Mouse (Mus musculus): ENCODE data around the gene Ifngr1.

The Ifngr1 gene

DNA sequence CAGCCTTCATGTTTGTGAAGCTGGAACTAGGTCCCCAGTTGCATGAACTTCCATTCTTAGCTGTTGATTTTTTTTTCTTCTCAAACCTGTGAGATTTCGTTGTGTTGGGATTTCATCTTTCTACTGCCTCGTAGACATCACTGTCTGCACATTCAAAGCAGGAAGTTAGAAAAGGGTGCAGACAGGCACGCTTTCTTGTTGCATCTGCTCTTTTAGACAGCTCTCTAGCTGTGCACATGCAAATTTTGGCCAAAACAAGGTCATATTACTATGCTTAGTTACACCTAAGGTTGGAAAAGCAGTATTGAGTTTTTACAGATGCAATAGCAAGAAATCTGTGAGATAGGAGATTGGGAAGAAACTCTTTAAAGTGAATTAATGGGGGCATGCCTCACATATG, 4.5 kb upstream of the Ifngr1 start:
- DNase-seq (ENCODE audit: low read depth), result no peak

DNA sequence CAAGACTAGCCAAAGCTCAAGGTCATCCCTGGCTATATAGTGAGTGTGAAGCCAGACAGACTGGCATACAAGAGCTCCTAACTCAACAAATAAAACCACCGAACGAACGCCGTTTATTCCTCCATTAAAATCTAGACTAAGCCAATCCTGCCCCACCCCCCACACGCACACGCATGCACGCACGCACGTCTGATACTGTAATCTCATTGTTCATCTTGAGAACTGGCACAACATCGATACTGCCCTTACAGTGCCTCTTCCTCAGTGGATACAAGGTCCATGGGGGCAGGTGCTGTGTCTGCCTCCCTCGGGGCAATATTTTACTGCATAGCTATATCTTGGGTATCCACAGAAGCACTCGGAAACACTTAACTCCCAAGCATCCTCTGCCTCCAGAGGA, 2.1 kb upstream of the Ifngr1 start:
- no peak for DNase-seq (ENCODE audit: low read depth)

DNA sequence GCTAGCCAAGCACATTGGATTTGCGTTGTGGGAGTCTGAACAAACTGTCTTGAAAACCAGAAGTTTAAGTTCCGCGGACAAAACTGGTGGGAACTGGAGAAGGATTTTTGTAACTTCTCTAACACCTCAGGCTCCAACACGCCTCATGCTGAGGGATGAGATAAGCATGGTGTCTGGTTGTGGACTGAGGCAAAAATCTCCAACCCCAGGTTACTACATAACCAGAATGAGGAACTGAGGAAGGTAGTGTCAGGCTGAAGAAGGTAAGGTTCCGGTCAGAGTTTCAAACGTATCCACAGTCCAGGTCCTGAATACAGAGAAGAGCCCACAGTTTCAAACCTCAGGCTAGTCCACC, 486 bp upstream of the Ifngr1 start:
- no peak for DNase-seq (ENCODE audit: low read depth)

DNA sequence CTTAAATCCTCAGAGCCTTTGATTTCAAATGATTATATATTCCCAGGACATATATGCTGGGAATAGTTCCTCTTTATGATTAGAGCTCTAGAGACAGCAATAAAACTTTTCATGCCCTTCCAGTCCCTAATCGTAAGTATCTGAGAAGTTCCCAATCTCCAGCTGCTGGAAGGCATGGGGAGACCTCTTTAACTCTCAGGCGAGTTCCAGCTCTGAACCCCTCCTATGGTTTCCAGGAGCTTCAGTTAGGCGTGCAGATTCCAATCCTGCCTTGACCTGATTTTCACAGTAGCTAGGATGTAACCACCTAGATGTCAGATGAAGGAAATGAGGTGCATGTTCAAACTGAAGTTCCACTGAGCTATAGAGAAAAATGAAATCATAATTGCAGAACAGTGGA, 807 bp downstream of the Ifngr1 start:
- DNase-seq (ENCODE audit: low read depth), result no peak

DNA sequence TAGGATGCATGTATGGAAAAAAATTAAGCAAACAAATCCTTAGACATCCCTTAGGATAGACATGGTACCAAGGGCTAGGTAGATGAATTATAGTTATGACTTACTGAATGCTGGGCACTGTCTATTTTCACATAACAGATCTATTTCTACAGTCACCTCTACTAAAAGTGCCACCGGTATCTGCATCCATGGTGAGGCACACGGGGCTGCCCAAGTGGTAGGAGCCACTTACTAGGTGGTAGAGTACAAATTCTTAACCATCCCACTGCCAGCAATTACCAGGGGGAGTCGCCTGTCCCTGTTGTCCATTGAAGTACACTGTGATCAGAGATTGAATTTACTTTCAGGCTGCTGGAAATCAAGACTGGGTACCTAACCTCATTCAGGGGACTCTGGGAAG, 1.5 kb downstream of the Ifngr1 start:
- no peak for DNase-seq (ENCODE audit: low read depth)

DNA sequence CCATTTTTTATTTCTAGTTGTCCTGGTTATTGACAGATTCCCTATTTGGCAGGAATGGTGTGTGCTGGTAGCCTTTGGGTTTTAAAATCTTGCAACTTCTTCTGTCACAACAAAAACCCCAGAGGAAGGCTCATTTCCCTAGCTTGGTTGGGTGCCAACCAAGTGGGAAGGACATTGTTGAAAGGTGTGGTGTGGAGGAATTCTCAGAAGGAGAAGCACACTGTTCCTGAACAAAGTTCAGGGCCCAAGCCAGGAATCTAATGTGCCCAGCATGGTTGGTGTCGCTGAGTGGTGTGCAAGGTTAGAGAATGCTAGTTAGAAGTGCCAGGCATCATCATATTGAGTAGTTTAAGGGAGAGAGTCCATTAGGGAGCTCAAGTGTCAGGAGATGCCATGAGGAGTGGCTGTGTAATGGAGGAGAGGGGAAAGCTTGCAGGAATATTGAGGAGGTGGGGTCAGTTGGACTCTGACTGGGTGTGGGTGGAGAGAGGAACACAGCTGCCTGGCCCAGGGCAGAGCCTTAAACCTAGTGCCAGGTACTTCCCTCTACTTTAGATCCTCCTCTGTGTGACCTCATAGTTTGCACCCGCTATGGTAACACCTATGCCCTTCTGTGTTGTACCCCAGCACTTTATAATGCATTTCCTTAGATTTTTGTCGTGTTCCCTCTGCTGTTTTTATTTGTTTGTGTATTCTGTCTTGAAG, 2.6 kb downstream of the Ifngr1 start:
- DNase-seq (ENCODE audit: low read depth), result peak; percentile 29

DNA sequence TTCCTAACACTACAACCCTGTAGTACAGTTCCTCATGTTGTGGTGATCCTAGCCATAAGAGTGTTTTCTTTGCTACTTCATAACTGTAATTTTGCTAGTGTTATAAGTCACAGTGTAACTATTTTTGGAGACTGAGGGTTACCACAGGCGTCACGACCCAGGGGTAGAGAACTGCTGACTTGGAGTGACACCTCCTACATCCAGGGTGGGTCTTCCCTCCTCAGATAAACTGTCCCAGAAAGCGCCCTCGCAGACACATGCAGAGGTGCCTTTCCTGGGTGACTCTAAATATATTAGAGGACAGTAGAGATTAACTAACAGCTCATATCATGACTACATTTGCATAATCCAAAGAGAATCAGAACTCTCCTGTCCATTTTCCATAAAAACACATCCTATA, 5.1 kb downstream of the Ifngr1 start:
- no peak for DNase-seq (ENCODE audit: low read depth)

DNA sequence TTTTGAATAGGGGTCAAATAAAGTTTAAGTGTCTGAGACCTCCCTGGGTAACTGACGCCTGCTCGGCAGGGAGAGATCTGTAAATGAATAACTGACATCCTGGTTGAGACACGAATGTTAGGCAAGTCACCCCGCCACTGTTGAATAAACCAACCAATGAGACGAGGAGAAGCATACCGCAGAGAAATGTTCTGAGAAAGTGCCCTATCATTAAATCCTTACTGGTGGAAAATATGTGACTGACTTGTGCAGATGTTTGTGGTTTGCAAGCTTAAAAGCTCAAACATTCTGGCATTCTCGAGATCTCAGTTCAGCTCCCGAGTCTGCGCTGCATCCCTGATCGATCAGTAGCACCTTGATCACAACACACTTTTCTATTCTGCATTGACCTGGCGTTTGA, 6.3 kb downstream of the Ifngr1 start:
- DNase-seq (ENCODE audit: low read depth), result peak; percentile 64

DNA sequence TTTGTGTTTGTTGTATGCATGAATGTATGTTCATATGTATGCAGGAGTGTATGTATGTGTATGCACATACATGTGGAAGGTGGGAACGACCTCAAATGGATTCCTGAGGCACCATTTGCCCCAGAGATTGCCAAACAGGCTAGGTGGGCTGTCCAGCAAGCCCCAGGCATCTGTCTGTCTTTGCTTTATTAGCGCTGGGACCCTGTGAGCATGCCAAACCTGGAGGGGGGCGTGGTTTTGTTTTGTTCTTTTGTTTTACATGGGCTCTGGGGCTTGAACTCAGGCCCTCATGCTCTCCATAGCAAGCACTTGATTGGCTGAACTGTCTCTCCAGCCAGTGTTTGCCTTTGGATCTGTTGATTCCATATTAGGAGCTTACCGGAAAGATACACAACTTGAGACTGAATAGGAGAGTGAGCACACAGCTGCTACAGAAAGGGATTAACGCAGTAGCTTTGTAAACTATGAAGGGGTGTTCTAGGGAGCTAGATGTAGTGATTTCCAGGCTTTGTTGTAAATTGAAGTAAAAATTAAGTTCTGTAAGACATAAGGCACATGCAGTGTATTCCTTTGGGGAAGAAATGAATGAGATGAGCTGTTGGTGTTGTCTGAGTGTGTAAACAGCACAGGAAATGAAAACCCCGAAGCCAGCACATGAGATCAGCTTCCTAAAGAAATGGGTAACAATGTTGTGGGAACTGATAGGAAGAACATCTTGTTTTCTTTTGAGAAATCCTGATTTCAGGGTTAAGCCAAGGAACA, 7.8 kb downstream of the Ifngr1 start:
- DNase-seq (ENCODE audit: low read depth), result no peak

DNA sequence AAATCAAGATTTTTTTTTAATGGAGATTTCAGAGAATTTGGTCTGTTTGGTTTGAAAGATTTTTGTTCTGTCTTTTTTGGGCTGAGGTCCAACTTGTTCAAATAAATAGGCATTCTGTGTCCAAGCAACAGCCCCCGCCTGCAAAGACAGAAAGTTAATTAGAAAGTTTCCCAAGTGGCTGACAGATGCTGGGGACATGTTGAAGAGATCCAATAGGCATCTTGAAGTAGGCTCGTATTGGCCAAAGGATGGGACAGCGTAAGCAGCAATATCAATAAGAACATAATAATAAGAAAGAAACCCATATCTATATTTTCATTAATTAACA, 8.3 kb downstream of the Ifngr1 start:
- DNase-seq (ENCODE audit: low read depth), result no peak

DNA sequence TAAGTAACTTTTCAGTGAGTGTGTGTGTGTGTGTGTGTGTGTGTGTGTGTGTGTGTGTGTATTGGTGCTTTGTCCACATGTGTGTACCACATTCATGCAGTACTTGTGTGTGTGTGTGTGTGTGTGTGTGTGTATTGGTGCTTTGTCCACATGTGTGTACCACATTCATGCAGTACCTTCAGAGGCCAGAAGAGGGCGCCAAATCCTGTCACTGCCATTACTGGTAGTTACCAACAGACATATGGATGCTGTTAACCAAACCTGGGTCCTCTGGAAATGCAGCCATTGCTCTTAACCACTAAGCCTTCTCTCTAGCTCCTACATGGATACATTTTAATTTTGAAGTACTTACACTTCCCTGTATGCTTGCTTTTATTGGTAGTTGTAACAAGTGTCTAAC, 9.8 kb downstream of the Ifngr1 start:
- DNase-seq (ENCODE audit: low read depth), result peak; percentile 47

DNA sequence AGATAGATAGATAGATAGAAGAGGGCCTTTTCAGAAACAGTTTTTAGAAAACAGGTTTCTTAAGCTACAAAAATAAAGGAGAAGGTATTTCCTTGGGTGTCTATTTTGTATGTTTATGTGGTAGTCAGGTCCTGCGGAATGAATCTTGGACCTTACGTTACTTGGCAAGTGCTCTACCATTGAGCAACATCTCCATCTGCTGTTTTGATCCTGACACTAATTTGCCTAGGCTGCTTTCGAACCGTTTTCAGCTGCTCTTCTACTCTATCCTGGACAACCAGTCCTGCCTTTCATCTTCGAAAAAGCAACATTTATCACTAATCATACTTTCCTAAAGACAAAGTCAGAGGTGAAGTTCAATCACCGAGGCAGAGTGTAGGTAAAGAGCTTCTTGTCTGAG, 11.5 kb downstream of the Ifngr1 start:
- DNase-seq (ENCODE audit: low read depth), result no peak

DNA sequence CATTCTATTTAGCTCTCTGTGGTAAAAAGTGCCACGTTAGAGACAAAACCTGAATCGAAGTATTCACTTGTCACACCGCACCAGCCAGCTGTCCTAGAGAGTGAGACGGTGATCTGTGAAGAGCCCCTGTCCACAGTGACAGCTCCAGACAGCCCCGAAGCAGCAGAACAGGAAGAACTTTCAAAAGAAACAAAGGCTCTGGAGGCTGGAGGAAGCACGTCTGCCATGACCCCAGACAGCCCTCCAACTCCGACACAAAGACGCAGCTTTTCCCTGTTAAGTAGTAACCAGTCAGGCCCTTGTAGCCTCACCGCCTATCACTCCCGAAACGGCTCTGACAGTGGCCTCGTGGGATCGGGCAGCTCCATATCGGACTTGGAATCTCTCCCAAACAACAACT, 17.4 kb downstream of the Ifngr1 start:
- no peak for DNase-seq (ENCODE audit: low read depth)

DNA sequence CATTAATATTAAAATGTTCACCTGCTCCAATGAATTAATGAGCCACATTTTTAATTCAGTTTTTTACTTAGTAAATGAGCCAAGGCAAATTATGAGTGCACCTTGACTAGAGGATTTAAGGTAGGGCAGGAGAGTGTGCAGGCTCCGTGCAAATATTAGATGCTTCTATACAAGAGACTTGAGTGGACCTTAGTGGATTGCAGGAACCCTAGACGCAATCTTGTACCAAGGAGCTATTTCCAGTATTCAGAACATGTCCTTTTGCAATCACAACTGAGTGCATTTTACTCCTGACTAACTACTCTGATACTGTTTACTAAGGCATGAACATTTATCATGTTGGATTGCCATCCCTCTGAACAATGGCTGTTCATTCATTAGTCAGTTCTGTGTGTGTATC, 19.9 kb downstream of the Ifngr1 start:
- DNase-seq (ENCODE audit: low read depth), result no peak

DNA sequence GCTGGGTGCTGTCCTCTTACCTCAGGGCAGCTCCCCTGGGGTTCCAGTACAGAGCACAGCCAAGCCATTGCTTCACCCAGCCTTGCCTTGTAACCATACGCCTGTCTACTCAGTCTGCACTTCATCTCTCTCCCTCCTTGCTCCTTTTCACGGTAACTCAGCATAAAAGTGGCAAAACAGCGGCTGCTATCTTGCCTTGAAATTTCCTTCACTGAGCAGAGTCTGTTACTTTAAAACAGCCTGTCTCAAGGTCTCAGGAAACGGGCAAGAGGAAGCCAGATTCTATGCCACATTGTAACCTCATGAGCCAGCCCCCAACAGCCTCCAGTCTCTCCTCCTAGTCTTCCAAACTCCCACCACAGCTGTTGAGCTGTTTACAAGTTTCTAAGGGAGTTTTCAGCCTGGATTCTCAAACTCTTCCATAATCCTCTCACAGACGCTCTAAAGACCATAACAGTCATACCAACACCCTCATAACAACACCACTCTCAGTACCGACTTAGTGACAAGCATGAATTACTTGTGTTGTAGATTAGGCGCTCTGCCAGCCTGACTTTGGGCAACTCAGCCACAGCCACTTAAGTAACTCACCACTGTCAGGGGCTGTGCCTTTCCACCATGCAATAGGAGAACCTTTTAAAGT, 21.5 kb downstream of the Ifngr1 start:
- peak; percentile 98 for DNase-seq (ENCODE audit: low read depth)

DNA sequence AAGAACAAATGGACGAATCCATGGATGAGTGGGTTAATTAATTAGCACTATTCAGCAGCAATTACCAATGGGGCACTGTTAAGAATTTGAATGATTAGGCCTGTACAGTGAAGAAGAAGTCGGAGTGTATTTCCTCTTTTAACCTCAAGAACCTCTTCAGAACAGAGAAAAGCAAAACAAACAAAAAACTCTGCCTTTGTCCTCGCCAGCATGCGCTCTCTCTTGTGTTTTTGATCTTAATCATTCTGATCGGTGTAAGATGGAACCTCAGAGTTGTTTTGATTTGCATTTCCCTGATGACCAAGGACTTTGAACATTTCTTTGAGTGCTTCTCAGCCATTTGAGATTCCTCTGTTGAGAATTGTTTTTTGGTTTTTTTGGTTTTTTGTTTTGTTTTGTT, 28.0 kb downstream of the Ifngr1 start:
- no peak for DNase-seq (ENCODE audit: low read depth)

DNA sequence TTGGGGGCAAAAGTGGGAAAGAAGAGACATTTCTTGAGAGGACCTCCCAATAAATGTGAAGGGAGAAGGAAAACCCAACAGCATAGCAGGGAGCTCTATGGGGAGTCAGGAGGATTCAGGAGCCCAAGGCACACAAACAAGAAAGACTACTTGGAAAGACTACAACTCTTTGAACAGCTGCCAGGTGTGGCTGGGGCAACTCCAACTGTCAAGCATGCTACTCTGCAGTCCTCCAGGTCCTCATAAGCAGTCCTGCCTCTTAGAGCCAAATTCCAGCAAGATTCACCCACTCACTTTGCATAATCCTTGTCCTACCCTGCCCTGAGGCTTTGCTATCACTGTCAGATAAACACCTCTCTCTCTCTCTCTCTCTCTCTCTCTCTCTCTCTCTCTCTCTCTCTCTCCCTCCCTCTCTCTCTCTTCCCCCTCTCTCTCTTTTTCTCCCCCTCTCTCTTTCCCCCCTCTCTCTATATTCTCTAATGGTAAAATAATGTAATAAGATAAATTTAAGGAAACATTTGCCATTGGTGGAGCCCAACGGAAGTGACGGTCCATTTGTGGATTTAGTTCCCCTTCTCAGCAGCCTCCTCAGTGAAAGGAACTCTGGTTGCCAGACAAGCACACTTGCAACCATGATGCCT, 29.8 kb downstream of the Ifngr1 start, which contains the start of gene Il22ra2:
Gene Il22ra2, plus strand, starts transcription at position 591 of the 641 bp plus-strand sequence.
- DNase-seq (ENCODE audit: low read depth), result no peak

DNA sequence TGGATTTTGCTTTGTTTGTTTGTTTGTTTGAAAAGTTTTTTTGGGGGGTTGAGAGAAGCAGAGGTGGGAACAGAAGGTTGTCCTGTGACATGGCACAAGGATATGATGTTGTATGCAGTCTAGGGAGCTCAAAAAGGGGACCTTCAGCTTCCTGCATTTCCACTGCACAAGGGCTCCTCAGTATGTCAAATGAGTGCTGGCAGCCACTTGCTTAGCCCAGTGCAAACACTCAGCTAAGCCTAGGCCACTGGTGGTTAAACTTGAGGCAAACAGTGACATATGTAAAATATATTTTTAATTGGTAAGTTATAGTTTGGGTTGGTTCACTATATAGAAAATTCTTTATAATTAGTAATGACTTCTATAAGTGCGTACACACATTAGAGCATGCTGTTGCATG, 32.9 kb downstream of the Ifngr1 start:
- no peak for DNase-seq (ENCODE audit: low read depth)

DNA sequence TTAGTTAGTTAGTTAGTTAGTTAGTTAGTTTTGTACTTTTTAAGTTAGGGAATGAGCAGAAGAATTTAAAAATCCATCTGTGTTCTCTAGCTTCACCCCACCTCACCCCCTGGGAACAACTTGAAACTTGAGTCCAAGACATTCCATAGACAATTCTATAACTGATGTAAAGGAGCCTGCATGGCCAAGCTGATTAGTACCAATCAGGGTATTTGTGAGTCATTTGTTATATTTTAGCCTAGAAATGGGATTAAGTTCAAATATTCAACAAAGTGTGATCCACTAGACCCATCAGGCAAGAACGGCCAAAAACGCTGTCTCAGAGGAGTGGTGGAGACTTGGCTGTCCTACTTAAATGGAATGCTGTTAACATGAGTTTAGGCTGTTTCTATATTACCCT, 35.6 kb downstream of the Ifngr1 start:
- DNase-seq (ENCODE audit: low read depth), result no peak

DNA sequence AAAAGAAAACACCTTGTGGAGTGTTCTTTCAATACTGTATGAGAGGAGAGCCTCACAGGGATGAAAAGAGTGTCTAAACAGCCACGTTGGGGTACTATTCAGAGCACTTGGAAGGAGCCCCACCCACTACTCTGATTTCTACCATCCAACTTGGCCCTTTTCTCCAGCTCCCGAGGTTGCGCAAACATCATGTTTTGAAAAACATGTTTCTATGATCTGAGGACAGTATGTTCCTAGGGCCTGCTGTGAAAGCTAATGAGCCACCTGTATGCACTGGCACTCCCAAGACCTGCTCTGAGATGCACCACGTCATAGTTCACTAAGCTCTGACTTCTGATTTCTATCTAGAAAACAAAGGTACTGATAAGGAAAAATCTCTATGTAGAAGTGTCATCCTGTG, 36.0 kb downstream of the Ifngr1 start:
- DNase-seq (ENCODE audit: low read depth), result no peak

DNA sequence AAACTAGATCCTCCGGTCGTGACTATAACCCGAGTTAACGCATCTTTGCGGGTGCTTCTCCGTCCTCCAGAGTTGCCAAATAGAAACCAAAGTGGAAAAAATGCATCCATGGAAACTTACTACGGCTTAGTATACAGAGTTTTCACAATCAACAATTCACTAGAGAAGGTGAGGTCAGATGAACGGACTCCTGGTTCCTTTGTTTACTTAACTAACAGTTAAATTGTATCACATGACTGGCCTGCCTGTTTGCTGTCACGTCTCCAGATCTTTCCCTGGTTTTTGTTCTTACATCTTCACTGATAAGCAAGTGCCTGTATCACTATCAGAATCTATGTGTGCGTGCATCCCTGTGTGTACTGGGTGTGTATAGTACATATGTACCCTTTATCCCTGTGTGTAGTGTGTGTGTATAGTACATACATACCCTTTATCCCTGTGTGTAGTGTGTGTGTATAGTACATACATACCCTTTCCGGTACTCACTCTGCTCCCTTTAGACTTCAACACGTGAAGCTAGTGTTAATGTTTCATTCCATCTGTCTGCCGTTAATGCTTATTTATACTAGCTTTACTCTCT, 40.0 kb downstream of the Ifngr1 start:
- DNase-seq (ENCODE audit: low read depth), result no peak

DNA sequence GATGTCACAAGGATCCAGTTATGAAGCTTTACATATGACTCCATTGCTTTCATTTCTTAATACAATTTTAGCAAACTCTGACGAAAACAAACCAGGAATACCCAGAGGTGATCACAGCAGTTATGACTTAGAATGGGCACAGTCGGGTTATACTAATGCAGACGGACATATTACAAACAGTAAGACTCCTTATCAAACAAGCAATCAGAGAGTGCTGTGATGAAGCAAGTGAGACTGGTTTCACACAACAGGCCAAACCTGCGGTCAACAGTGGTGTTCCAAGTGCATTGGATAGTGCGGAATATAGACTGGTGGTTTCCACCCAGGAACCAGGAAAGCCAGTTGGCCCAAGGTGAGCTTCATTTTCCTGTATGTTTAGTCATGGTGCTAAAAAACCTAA, 47.1 kb downstream of the Ifngr1 start:
- DNase-seq (ENCODE audit: low read depth), result peak; percentile 39

DNA sequence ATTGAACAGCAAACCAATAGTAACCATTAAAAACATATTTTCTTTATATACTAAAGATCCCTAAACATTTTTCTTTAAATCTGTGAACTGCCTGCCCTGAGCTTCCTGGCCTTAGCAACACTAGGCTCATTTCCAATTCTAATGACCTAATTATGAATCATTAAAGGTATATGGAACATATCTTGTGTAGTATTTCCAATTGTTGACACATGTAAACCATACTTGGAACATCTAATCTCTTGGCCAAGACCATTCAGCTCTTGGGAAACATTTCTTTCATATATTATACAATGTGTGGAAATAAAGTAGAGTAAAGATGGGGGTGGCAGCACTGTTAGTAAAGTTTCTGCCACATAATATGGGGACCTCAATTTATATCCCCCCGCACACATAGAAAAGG, 47.9 kb downstream of the Ifngr1 start:
- DNase-seq (ENCODE audit: low read depth), result no peak
